Mouse (Mus musculus) limb, embryonic 14.5 days (tissue): ENCODE measurements around the gene Snrpd3. TPM values are rescaled to one million over a fixed set of nuclear protein-coding genes. Genes with fewer than 3 reads are reported as not detected.

Source experiments
- ATAC-seq: fragments of 200-750 bp; cut with Nextera tagmentation; 2 replicates; pipeline ENCODE4 v1.8.0; 2017; ENCODE audit warnings: low read depth, moderate number of reproducible peaks, moderate TSS enrichment; ENCODE audit not compliant: low FRiP score
- DNase-seq: peaks from one replicate; pipeline ENCODE4 v3.0.0-alpha.2; 2015; ENCODE audit warnings: low spot score
- H3K27ac ChIP-seq: fragments of 300-500 bp; sonication (generic); replicated peaks from 2 replicates; pipeline ENCODE4 v1.5.1; 2014; ENCODE audit warnings: low read depth, mild to moderate bottlenecking, low read length, moderate library complexity, mixed read lengths
- H3K27me3 ChIP-seq: fragments of 300-500 bp; sonication (generic); 2 replicates; pipeline ENCODE4 v1.6.1; 2014; ENCODE audit warnings: low read length, mixed read lengths; ENCODE audit not compliant: control insufficient read depth, insufficient read depth
- H3K36me3 ChIP-seq: fragments of 300-500 bp; sonication (generic); 2 replicates; pipeline ENCODE4 v1.6.1; 2014; ENCODE audit warnings: mild to moderate bottlenecking, low read length, moderate library complexity, mixed read lengths; ENCODE audit not compliant: control insufficient read depth, insufficient read depth
- H3K4me1 ChIP-seq: fragments of 300-500 bp; sonication (generic); 2 replicates; pipeline ENCODE4 v1.6.1; 2014; ENCODE audit warnings: antibody characterized with exemption, low read length, mixed read lengths; ENCODE audit not compliant: control insufficient read depth, insufficient read depth
- H3K4me2 ChIP-seq: fragments of 300-500 bp; sonication (generic); replicated peaks from 2 replicates; pipeline ENCODE4 v1.6.1; 2014; ENCODE audit warnings: low read depth, mild to moderate bottlenecking, low read length, moderate library complexity; ENCODE audit not compliant: severe bottlenecking
- H3K4me3 ChIP-seq: fragments of 300-500 bp; sonication (generic); replicated peaks from 2 replicates; pipeline ENCODE4 v1.5.1; 2014; ENCODE audit warnings: low read length
- H3K9ac ChIP-seq: fragments of 300-500 bp; sonication (generic); 2 replicates; pipeline ENCODE4 v1.6.1; 2014; ENCODE audit warnings: mild to moderate bottlenecking, low read depth, low read length, moderate library complexity; ENCODE audit not compliant: severe bottlenecking
- H3K9me3 ChIP-seq: fragments of 300-500 bp; sonication (generic); 2 replicates; pipeline ENCODE4 v1.6.1; 2016; ENCODE audit warnings: low read length; ENCODE audit not compliant: control insufficient read depth
- POLR2A ChIP-seq: fragments of 200-500 bp; IDR thresholded peaks from 2 replicates; pipeline ENCODE4 v1.8.0; 2012; ENCODE audit warnings: inconsistent platforms, mild to moderate bottlenecking, moderate library complexity, borderline replicate concordance; ENCODE audit not compliant: insufficient read depth, insufficient read length; ENCODE audit errors: extremely low read depth
- WGBS: fragments of 180-500 bp; shearing (Covaris S2); extraction: QIAGEN DNeasy Blood & Tissue Kit; methylation state at CpG from one replicate; pipeline ENCODE4 v1.1.7; 2014; 5-methylcytosine and 5-hydroxymethylcytosine counted together
- polyA plus RNA-seq, 2 experiments: library from polyadenylated mRNA; depleted of rRNA in 1 of 2; stranded (reverse) in 1 of 2; unstranded in 1 of 2; fragments of >200 nt; fragmentation: Nextera tagmentation in 1 of 2; extraction: Ambion mirVana in 1 of 2; gene quantifications; 2 replicates each; pipeline versions ENCODE4 v1.2.1 to v1.2.3; 2012 to 2014

The Snrpd3 gene
- polyA plus RNA-seq, 2 experiments = 121 to 173 TPM

GRCm38 (mm10) chr10:75585876-75586552, 68.7 kb downstream of the Snrpd3 start:
- 0 out of 2 replicates have a peak, but pooled peaks have one; percentile 15 for TF ChIP-seq POLR2A
- peak overlapping the region; percentile 45; the same call in 1 of the 2 replicates for H3K9ac ChIP-seq
- H3K4me3 ChIP-seq = peak overlapping the region; percentile 20
- H3K4me2 ChIP-seq = peak overlapping the region; percentile 48
- ATAC-seq (peak; percentile 82), DNase-seq (peak; percentile 93)
- 17% methylated on average over 20 of the region's 20 CpGs for WGBS
- peaks cover 9% of the 10 kb centered on the region for H3K4me1 ChIP-seq
- no peak overlapping the region for H3K27ac ChIP-seq
- no peaks in the 10 kb centered on the region for H3K9me3 ChIP-seq
- no peaks in the 10 kb centered on the region for H3K27me3 ChIP-seq
- H3K36me3 ChIP-seq = no peaks in the 10 kb centered on the region

GRCm38 (mm10) chr10:75586553-75586879, 69.2 kb downstream of the Snrpd3 start:
- DNase-seq = no peak
- Histone ChIP-seq H3K4me1 (peaks cover 10% of the 10 kb centered on the region), H3K36me3 (no peaks in the 10 kb centered on the region), H3K27ac (no peak overlapping the region), H3K9me3 (no peaks in the 10 kb centered on the region), H3K9ac (no peak overlapping the region), H3K4me3 (no peak overlapping the region), H3K4me2 (no peak overlapping the region), H3K27me3 (no peaks in the 10 kb centered on the region)
- no peak for TF ChIP-seq POLR2A
- 71% methylated on average over 1 of the region's 1 CpGs for WGBS
- ATAC-seq = no peak

Other genes with a start within 250 kb of the Snrpd3 start
- gene Adora2a, start 200.7 kb upstream of the Snrpd3 start, polyA plus RNA-seq (2012; rRNA removed) = 4.7 and 6.4 TPM in 2 replicates
- 3.3 and 4.2 TPM in 2 replicates for gene Adora2a, start 200.7 kb upstream of the Snrpd3 start, polyA plus RNA-seq (2014; fragmentation: Nextera tagmentation; extraction: Ambion mirVana)
- 0.38 and 0.55 TPM in 2 replicates for gene Upb1, start 116.4 kb upstream of the Snrpd3 start, polyA plus RNA-seq (2012; rRNA removed)
- 0.84 and 1.4 TPM in 2 replicates for gene Upb1, start 116.4 kb upstream of the Snrpd3 start, polyA plus RNA-seq (2014; fragmentation: Nextera tagmentation; extraction: Ambion mirVana)
- gene Gucd1, start 421 bp downstream of the Snrpd3 start, polyA plus RNA-seq (2012; rRNA removed) = 34.0 and 37.5 TPM in 2 replicates
- gene Gucd1, start 421 bp downstream of the Snrpd3 start, polyA plus RNA-seq (2014; fragmentation: Nextera tagmentation; extraction: Ambion mirVana) = 35.1 and 39.2 TPM in 2 replicates
- gene Lrrc75b, start 42.8 kb downstream of the Snrpd3 start, polyA plus RNA-seq (2012; rRNA removed) = 3.2 and 3.3 TPM in 2 replicates
- 2.5 and 3.2 TPM in 2 replicates for gene Lrrc75b, start 42.8 kb downstream of the Snrpd3 start, polyA plus RNA-seq (2014; fragmentation: Nextera tagmentation; extraction: Ambion mirVana)
- 1.3 TPM in 2 replicates for gene Ggt1, start 44.1 kb downstream of the Snrpd3 start, polyA plus RNA-seq (2012; rRNA removed)
- gene Ggt1, start 44.1 kb downstream of the Snrpd3 start, polyA plus RNA-seq (2014; fragmentation: Nextera tagmentation; extraction: Ambion mirVana) = 0.34 and 1.1 TPM in 2 replicates
- 7.5 and 9.2 TPM in 2 replicates for gene Ggt5, start 71.8 kb downstream of the Snrpd3 start, polyA plus RNA-seq (2012; rRNA removed)
- 1.1 and 1.4 TPM in 2 replicates for gene Ggt5, start 71.8 kb downstream of the Snrpd3 start, polyA plus RNA-seq (2014; fragmentation: Nextera tagmentation; extraction: Ambion mirVana)
- 5.3 and 5.9 TPM in 2 replicates for gene Susd2, start 126.5 kb downstream of the Snrpd3 start, polyA plus RNA-seq (2012; rRNA removed)
- 5.2 and 6.3 TPM in 2 replicates for gene Susd2, start 126.5 kb downstream of the Snrpd3 start, polyA plus RNA-seq (2014; fragmentation: Nextera tagmentation; extraction: Ambion mirVana)
- 42.6 and 51.6 TPM in 2 replicates for gene Cabin1, start 246.8 kb downstream of the Snrpd3 start, polyA plus RNA-seq (2012; rRNA removed)
- 32.3 and 33.4 TPM in 2 replicates for gene Cabin1, start 246.8 kb downstream of the Snrpd3 start, polyA plus RNA-seq (2014; fragmentation: Nextera tagmentation; extraction: Ambion mirVana)